Mouse (Mus musculus) heart, adult 2 months (tissue): Measurements from ENCODE around the gene Ubash3b. TPM values are rescaled to one million over a fixed set of nuclear protein-coding genes. Genes with fewer than 3 reads are reported as not detected.
A peak's percentile ranks its signal among the peaks of the same experiment; 100 is the strongest.

Experiments
- DNase-seq, 2 experiments: peaks; one replicate each; pipeline ENCODE4 v3.0.0; 2021
- H3K27ac ChIP-seq: fragments of 200-600 bp; 2 replicates; pipeline ENCODE4 v1.8.1; 2022
- H3K27me3 ChIP-seq: fragments of 200-500 bp; 2 replicates; pipeline ENCODE4 v1.6.1; 2012; ENCODE audit warnings: mild to moderate bottlenecking, low read length, inconsistent platforms, mixed read lengths; ENCODE audit not compliant: control insufficient read depth, insufficient read depth
- H3K36me3 ChIP-seq: fragments of 200-500 bp; 2 replicates; pipeline ENCODE4 v1.6.1; 2012; ENCODE audit warnings: low read length, inconsistent platforms; ENCODE audit not compliant: control insufficient read depth, insufficient read depth
- H3K4me1 ChIP-seq: fragments of 200-500 bp; 2 replicates; pipeline ENCODE4 v1.6.1; 2011; ENCODE audit warnings: low read length; ENCODE audit not compliant: control insufficient read depth, insufficient read depth
- H3K4me3 ChIP-seq: fragments of 200-600 bp; 2 replicates; pipeline ENCODE4 v1.8.1; 2022
- H3K79me2 ChIP-seq: fragments of 200-500 bp; replicated peaks from 2 replicates; pipeline ENCODE4 v1.6.1; 2012; ENCODE audit warnings: mild to moderate bottlenecking, inconsistent platforms, low read length, moderate library complexity, mixed read lengths; ENCODE audit not compliant: control insufficient read depth, insufficient read depth
- H3K9ac ChIP-seq: fragments of 200-500 bp; 2 replicates; pipeline ENCODE4 v1.6.1; 2012; ENCODE audit warnings: low read depth, mild to moderate bottlenecking, control low read depth, inconsistent platforms, low read length, mixed read lengths
- CTCF ChIP-seq: fragments of 200-600 bp; IDR thresholded peaks from 2 replicates; pipeline ENCODE4 v1.8.1; 2022; ENCODE audit warnings: antibody characterized with exemption, mild to moderate bottlenecking, moderate library complexity
- EP300 ChIP-seq: fragments of 200-500 bp; IDR thresholded peaks from 2 replicates; pipeline ENCODE4 v1.6.1; 2011; ENCODE audit warnings: low read depth, low read length, control low read depth; ENCODE audit not compliant: insufficient read depth
- POLR2A ChIP-seq: fragments of 200-500 bp; IDR thresholded peaks from 2 replicates; pipeline ENCODE4 v1.6.1; 2011; ENCODE audit warnings: mild to moderate bottlenecking, low read depth, low read length, control low read depth; ENCODE audit not compliant: insufficient read depth
- WGBS: fragments of 180-500 bp; shearing (Covaris S2); methylation state at CpG from one replicate; pipeline ENCODE4 v1.1.7; 2018; 5-methylcytosine and 5-hydroxymethylcytosine counted together
- intact Hi-C: fragments of 180-260 bp; cut with DNase I; formaldehyde crosslinking; loops from one replicate; pipeline ENCODE4 v1.15.1; 2025
- polyA plus RNA-seq: library from polyadenylated mRNA; depleted of rRNA; stranded (reverse); fragments of >200 nt; gene quantifications from 2 replicates; pipeline ENCODE4 v1.2.3, GENCODE M21; 2012
- total RNA-seq, 2 experiments: library from RNA; stranded (reverse); gene quantifications; 2 replicates each; pipeline ENCODE4 v1.2.3; 2021

Ubash3b gene
- total and polyA plus RNA-seq, 3 experiments = 1.5 to 1.9 (median 1.5) TPM

GRCm38 (mm10) chr9:41156006-41156719 lies 5.3 kb downstream of the Ubash3b start:
- no peak for TF ChIP-seq POLR2A
- TF ChIP-seq CTCF = no peak
- no peak for TF ChIP-seq EP300
- H3K9ac ChIP-seq = no peak overlapping the region
- H3K4me1 ChIP-seq = peaks cover 6% of the 10 kb centered on the region
- DNase-seq = no peak
- no peaks in the 10 kb centered on the region for H3K27me3 ChIP-seq
- intact Hi-C loops = loop anchor here (5.0 kb wide), 1 partner anchor 54 kb away; no protein-coding TSS in a partner anchor
- no peak overlapping the region for H3K27ac ChIP-seq
- 59% methylated on average over 20 of the region's 20 CpGs for WGBS
- H3K36me3 ChIP-seq = no peaks in the 10 kb centered on the region
- H3K79me2 ChIP-seq = no peaks in the 10 kb centered on the region
- H3K4me3 ChIP-seq = peak overlapping the region; percentile 83

GRCm38 (mm10) chr9:41153979-41154378 lies 7.5 kb downstream of the Ubash3b start:
- no peak for DNase-seq
- TF ChIP-seq CTCF (no peak), EP300 (no peak), POLR2A (no peak)
- 75% methylated on average over 1 of the region's 1 CpGs for WGBS
- H3K27ac ChIP-seq = no peak overlapping the region
- intact Hi-C loops = no loop called here
- H3K27me3 ChIP-seq = no peaks in the 10 kb centered on the region
- peaks cover 6% of the 10 kb centered on the region for H3K4me1 ChIP-seq
- no peak overlapping the region for H3K4me3 ChIP-seq
- no peak overlapping the region for H3K9ac ChIP-seq
- no peaks in the 10 kb centered on the region for H3K36me3 ChIP-seq
- no peaks in the 10 kb centered on the region for H3K79me2 ChIP-seq

GRCm38 (mm10) chr9:41153050-41153449 lies 8.4 kb downstream of the Ubash3b start:
- no peak overlapping the region for H3K4me3 ChIP-seq
- TF ChIP-seq POLR2A (no peak), EP300 (no peak), CTCF (no peak)
- H3K79me2 ChIP-seq = peaks cover 1% of the 10 kb centered on the region
- peaks cover 6% of the 10 kb centered on the region for H3K4me1 ChIP-seq
- 37% methylated on average over 5 of the region's 5 CpGs for WGBS
- H3K9ac ChIP-seq = no peak overlapping the region
- no peak overlapping the region for H3K27ac ChIP-seq
- no peak for DNase-seq
- no peaks in the 10 kb centered on the region for H3K27me3 ChIP-seq
- intact Hi-C loops = no loop called here
- no peaks in the 10 kb centered on the region for H3K36me3 ChIP-seq

- no peak overlapping the region for H3K9ac ChIP-seq
- H3K4me1 ChIP-seq = peaks cover 5% of the 10 kb centered on the region
- 90% methylated on average over 4 of the region's 4 CpGs for WGBS
- peaks cover 1% of the 10 kb centered on the region for H3K79me2 ChIP-seq
- intact Hi-C loops = no loop called here
- no peak overlapping the region for H3K27ac ChIP-seq
- no peak for DNase-seq
- no peak overlapping the region for H3K4me3 ChIP-seq
- no peaks in the 10 kb centered on the region for H3K27me3 ChIP-seq
- no peaks in the 10 kb centered on the region for H3K36me3 ChIP-seq
- no peak for TF ChIP-seq CTCF
- no peak for TF ChIP-seq EP300
- no peak for TF ChIP-seq POLR2A
Observed at GRCm38 (mm10) chr9:41151491-41151890, 10.0 kb downstream of the Ubash3b start.

- TF ChIP-seq CTCF = no peak
- DNase-seq = no peak
- intact Hi-C loops = no loop called here
- Histone ChIP-seq H3K4me3 (no peak overlapping the region), H3K9ac (no peak overlapping the region), H3K27ac (no peak overlapping the region), H3K4me1 (peaks cover 3% of the 10 kb centered on the region), H3K79me2 (peaks cover 1% of the 10 kb centered on the region), H3K36me3 (no peaks in the 10 kb centered on the region), H3K27me3 (no peaks in the 10 kb centered on the region)
- WGBS = 47% methylated on average over 2 of the region's 2 CpGs
Observed at GRCm38 (mm10) chr9:41149896-41150295, 11.6 kb downstream of the Ubash3b start.

GRCm38 (mm10) chr9:41149079-41149676 lies 12.3 kb downstream of the Ubash3b start:
- no peak for TF ChIP-seq CTCF
- TF ChIP-seq EP300 = no peak
- TF ChIP-seq POLR2A = no peak
- 73% methylated on average over 6 of the region's 6 CpGs for WGBS
- H3K4me1 ChIP-seq = peaks cover 3% of the 10 kb centered on the region

More at GRCm38 (mm10) chr9:41149079-41149676, 12.3 kb downstream of the Ubash3b start:
- no peak overlapping the region for H3K27ac ChIP-seq
- no peaks in the 10 kb centered on the region for H3K27me3 ChIP-seq
- peaks cover 1% of the 10 kb centered on the region for H3K79me2 ChIP-seq
- no peaks in the 10 kb centered on the region for H3K36me3 ChIP-seq
- H3K9ac ChIP-seq = no peak overlapping the region
- intact Hi-C loops = no loop called here
- DNase-seq = no peak
- no peak overlapping the region for H3K4me3 ChIP-seq
